Mouse (Mus musculus): ENCODE results near the gene Tmem229b. TPM values are rescaled to one million over a fixed set of nuclear protein-coding genes. Genes with fewer than 3 reads are reported as not detected.

The Tmem229b gene
- polyA plus RNA-seq, 1 experiment = 0.59 TPM

GRCm38 (mm10) chr12:79048898-79049297 lies 41.5 kb upstream of the Tmem229b start:
- no peaks in the 10 kb centered on the region for H3K36me3 ChIP-seq (ENCODE audit: control insufficient read depth, insufficient read depth)
- H3K79me3 ChIP-seq (ENCODE audit: low read depth) = no peaks in the 10 kb centered on the region
- H3ac ChIP-seq (ENCODE audit: control insufficient read depth, insufficient read length, low read depth) = no peak overlapping the region
- H3K27me3 ChIP-seq (ENCODE audit: control insufficient read depth, insufficient read depth, insufficient read length) = no peaks in the 10 kb centered on the region
- H3K79me2 ChIP-seq (ENCODE audit: control insufficient read depth, insufficient read depth) = no peaks in the 10 kb centered on the region
- no peak overlapping the region for H3K4me3 ChIP-seq (ENCODE audit: insufficient read depth, poor library complexity, severe bottlenecking)
- no peak for TF ChIP-seq CTCF (IDR thresholded peaks at IDR 0.05; ENCODE audit: control insufficient read depth, insufficient read depth, insufficient read length)
- TF ChIP-seq MYOG (IDR thresholded peaks at IDR 0.05; ENCODE audit: control insufficient read depth, extremely low read depth, insufficient read length) = no peak
- TF ChIP-seq FOSL1 (IDR thresholded peaks at IDR 0.05; ENCODE audit: insufficient read depth, low read length, poor library complexity, severe bottlenecking) = no peak
- no peak for TF ChIP-seq USF1 (IDR thresholded peaks at IDR 0.05; ENCODE audit: low read depth)

DNA sequence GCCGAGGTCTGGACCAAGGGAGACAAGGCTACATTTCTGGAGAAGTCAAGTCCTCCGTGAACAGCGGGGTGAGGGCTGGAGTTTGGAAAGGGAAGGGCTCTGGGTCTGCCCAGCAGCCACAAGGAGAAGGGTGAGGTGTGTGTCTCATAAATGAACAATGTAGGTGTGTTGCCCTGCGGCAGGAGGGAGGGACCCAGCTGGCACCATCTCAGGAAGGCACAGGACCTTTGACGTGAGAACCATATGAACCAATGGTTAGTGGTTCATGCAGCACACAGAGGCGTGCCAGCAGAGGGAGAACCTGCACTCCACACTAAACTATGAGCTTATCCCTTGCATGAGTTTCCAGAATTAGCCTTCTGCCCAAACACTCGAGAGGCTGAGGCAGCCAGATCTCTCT lies 39.8 kb upstream of the Tmem229b start:
- Histone ChIP-seq H3K36me3 (ENCODE audit: control insufficient read depth, insufficient read depth) (no peaks in the 10 kb centered on the region), H3K27me3 (ENCODE audit: control insufficient read depth, insufficient read depth, insufficient read length) (no peaks in the 10 kb centered on the region), H3K79me3 (ENCODE audit: low read depth) (no peaks in the 10 kb centered on the region), H3K79me2 (ENCODE audit: control insufficient read depth, insufficient read depth) (no peaks in the 10 kb centered on the region), H3ac (ENCODE audit: control insufficient read depth, insufficient read length, low read depth) (no peak overlapping the region), H3K4me3 (ENCODE audit: insufficient read depth, poor library complexity, severe bottlenecking) (no peak overlapping the region)
- TF ChIP-seq MYOD1 (IDR thresholded peaks at IDR 0.05; ENCODE audit: control insufficient read depth, insufficient read length, low read depth) (no peak), USF1 (IDR thresholded peaks at IDR 0.05; ENCODE audit: low read depth) (no peak), CTCF (IDR thresholded peaks at IDR 0.05; ENCODE audit: control insufficient read depth, insufficient read depth, insufficient read length) (no peak), MYOG (IDR thresholded peaks at IDR 0.05; ENCODE audit: control insufficient read depth, extremely low read depth, insufficient read length) (no peak), FOSL1 (IDR thresholded peaks at IDR 0.05; ENCODE audit: insufficient read depth, low read length, poor library complexity, severe bottlenecking) (no peak), MAX (IDR thresholded peaks at IDR 0.05) (no peak), CEBPB (IDR thresholded peaks at IDR 0.05; ENCODE audit: low read depth) (no peak)

DNA sequence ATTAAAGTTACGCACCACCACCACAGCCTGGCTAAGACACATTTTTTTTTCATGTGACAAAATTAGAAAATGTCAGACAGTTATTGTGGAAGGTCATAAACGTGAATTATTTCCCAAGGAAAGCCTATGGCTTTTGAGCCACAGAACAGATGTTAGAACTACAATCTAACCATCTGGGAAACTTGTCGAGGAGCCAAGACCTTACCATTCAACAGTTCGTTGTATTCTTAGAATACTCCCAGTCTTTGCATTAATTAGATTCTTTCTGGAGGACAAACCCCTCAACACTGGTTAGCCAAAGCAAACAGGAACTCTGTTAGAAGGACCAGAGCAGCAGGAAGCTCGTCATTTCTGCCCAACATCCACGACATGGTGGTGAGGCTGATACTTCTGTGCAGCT lies 38.7 kb upstream of the Tmem229b start:
- Histone ChIP-seq H3K36me3 (ENCODE audit: control insufficient read depth, insufficient read depth) (no peaks in the 10 kb centered on the region), H3K27me3 (ENCODE audit: control insufficient read depth, insufficient read depth, insufficient read length) (no peaks in the 10 kb centered on the region), H3K79me3 (ENCODE audit: low read depth) (no peaks in the 10 kb centered on the region), H3K79me2 (ENCODE audit: control insufficient read depth, insufficient read depth) (no peaks in the 10 kb centered on the region), H3K4me3 (ENCODE audit: insufficient read depth, poor library complexity, severe bottlenecking) (no peak overlapping the region), H3ac (ENCODE audit: control insufficient read depth, insufficient read length, low read depth) (no peak overlapping the region)
- TF ChIP-seq CEBPB (IDR thresholded peaks at IDR 0.05; ENCODE audit: low read depth) = no peak

DNA sequence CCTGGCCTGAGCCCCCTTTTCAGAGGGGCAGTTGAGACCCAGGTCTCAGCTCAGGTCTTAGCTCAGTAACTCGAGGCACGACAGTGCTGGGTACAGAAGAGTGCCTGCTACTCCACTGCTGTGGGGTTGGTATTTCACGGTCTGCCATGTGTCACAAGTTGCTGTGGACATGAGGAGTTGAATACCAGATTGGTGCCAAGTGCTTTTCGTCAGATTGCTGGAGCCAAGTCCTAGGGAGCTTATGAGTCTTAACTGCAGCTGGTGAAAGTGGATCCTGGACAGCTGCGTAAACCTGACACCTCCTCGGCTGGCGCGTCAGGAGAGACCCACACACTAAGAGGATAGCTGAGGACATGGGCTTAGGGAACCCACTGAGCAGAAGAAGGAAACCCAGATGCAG lies 37.2 kb upstream of the Tmem229b start:
- no peak overlapping the region for H3K4me3 ChIP-seq (ENCODE audit: insufficient read depth, poor library complexity, severe bottlenecking)
- no peak for TF ChIP-seq CEBPB (IDR thresholded peaks at IDR 0.05; ENCODE audit: low read depth)
- TF ChIP-seq MYOG (IDR thresholded peaks at IDR 0.05; ENCODE audit: control insufficient read depth, extremely low read depth, insufficient read length) = no peak
- TF ChIP-seq MAX (IDR thresholded peaks at IDR 0.05) = no peak
- TF ChIP-seq USF1 (IDR thresholded peaks at IDR 0.05; ENCODE audit: low read depth) = no peak
- no peak for TF ChIP-seq CTCF (IDR thresholded peaks at IDR 0.05; ENCODE audit: control insufficient read depth, insufficient read depth, insufficient read length)
- TF ChIP-seq FOSL1 (IDR thresholded peaks at IDR 0.05; ENCODE audit: insufficient read depth, low read length, poor library complexity, severe bottlenecking) = no peak
- TF ChIP-seq MYOD1 (IDR thresholded peaks at IDR 0.05; ENCODE audit: control insufficient read depth, insufficient read length, low read depth) = no peak
- H3K36me3 ChIP-seq (ENCODE audit: control insufficient read depth, insufficient read depth) = no peaks in the 10 kb centered on the region

DNA sequence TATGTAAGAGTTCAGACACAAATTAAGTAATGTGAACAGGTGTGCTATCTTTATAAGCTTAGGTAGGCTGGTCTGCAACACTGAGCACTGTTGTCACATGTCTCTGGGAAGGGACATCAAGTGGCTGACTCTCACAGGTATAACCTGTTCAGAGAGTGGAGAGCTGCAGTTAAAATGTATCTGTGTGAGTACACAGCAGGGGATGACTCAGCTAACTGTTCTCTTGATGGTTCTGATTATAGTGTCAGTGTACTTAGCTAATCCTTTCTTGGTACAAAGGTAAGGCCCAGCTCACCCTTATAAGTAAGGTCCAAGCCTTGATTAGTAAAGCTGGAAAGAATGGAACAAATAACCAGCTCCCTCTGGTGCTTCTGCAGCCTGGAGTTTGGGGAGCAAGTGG lies 34.0 kb upstream of the Tmem229b start:
- H3K36me3 ChIP-seq (ENCODE audit: control insufficient read depth, insufficient read depth) = no peaks in the 10 kb centered on the region
- no peak overlapping the region for H3ac ChIP-seq (ENCODE audit: control insufficient read depth, insufficient read length, low read depth)
- TF ChIP-seq USF1 (IDR thresholded peaks at IDR 0.05; ENCODE audit: low read depth) = no peak
- H3K27me3 ChIP-seq (ENCODE audit: control insufficient read depth, insufficient read depth, insufficient read length) = no peaks in the 10 kb centered on the region
- H3K79me2 ChIP-seq (ENCODE audit: control insufficient read depth, insufficient read depth) = no peaks in the 10 kb centered on the region
- H3K79me3 ChIP-seq (ENCODE audit: low read depth) = no peaks in the 10 kb centered on the region
- no peak overlapping the region for H3K4me3 ChIP-seq (ENCODE audit: insufficient read depth, poor library complexity, severe bottlenecking)

More for the DNA sequence above, 37.2 kb upstream of the Tmem229b start:
- Histone ChIP-seq H3K27me3 (ENCODE audit: control insufficient read depth, insufficient read depth, insufficient read length) (no peaks in the 10 kb centered on the region), H3ac (ENCODE audit: control insufficient read depth, insufficient read length, low read depth) (no peak overlapping the region), H3K79me3 (ENCODE audit: low read depth) (no peaks in the 10 kb centered on the region), H3K79me2 (ENCODE audit: control insufficient read depth, insufficient read depth) (no peaks in the 10 kb centered on the region)

GRCm38 (mm10) chr12:79040201-79040827 lies 32.9 kb upstream of the Tmem229b start:
- Histone ChIP-seq H3K27me3 (ENCODE audit: control insufficient read depth, insufficient read depth, insufficient read length) (no peaks in the 10 kb centered on the region), H3K79me3 (ENCODE audit: low read depth) (no peaks in the 10 kb centered on the region), H3ac (ENCODE audit: control insufficient read depth, insufficient read length, low read depth) (no peak overlapping the region), H3K36me3 (ENCODE audit: control insufficient read depth, insufficient read depth) (no peaks in the 10 kb centered on the region), H3K79me2 (ENCODE audit: control insufficient read depth, insufficient read depth) (no peaks in the 10 kb centered on the region), H3K4me3 (ENCODE audit: insufficient read depth, poor library complexity, severe bottlenecking) (no peak overlapping the region)
- TF ChIP-seq FOSL1 (IDR thresholded peaks at IDR 0.05; ENCODE audit: insufficient read depth, low read length, poor library complexity, severe bottlenecking) = no peak
- no peak for TF ChIP-seq MYOD1 (IDR thresholded peaks at IDR 0.05; ENCODE audit: control insufficient read depth, insufficient read length, low read depth)
- no peak for TF ChIP-seq USF1 (IDR thresholded peaks at IDR 0.05; ENCODE audit: low read depth)
- TF ChIP-seq CEBPB (IDR thresholded peaks at IDR 0.05; ENCODE audit: low read depth) = no peak
- no peak for TF ChIP-seq MAX (IDR thresholded peaks at IDR 0.05)
- TF ChIP-seq CTCF (IDR thresholded peaks at IDR 0.05; ENCODE audit: control insufficient read depth, insufficient read depth, insufficient read length) = no peak
- TF ChIP-seq MYOG (IDR thresholded peaks at IDR 0.05; ENCODE audit: control insufficient read depth, extremely low read depth, insufficient read length) = no peak
